Mouse (Mus musculus) CH12.LX (cell line): ENCODE results near the gene Hist1h2bh.
"Not testable (repeated sequence)": the region's sequence is repeated elsewhere in the genome, so short reads cannot be mapped to it uniquely, and the experiment has no call there.

Source experiments
- CTCF ChIP-seq, 2 experiments: IDR thresholded peaks in 1 of 2; conservative IDR thresholded peaks in 1 of 2; 2 replicates each; pipeline ENCODE4 v1.5.1; 2011 to 2012; ENCODE audit warnings: low read depth in 2 of 2, low read length in 2 of 2, improper control_type of control experiment in 1 of 2, inconsistent platforms in 1 of 2, mild to moderate bottlenecking in 1 of 2, moderate library complexity in 1 of 2
- EP300 ChIP-seq: IDR thresholded peaks from 2 replicates; pipeline ENCODE4 v1.6.1; 2011; ENCODE audit warnings: low read length, improper control_type of control experiment
- ETS1 ChIP-seq: conservative IDR thresholded peaks from 2 replicates; pipeline ENCODE4 v1.6.1; 2012; ENCODE audit warnings: low read depth, mild to moderate bottlenecking, inconsistent platforms, low read length, improper control_type of control experiment, moderate library complexity
- MXI1 ChIP-seq: IDR thresholded peaks from 2 replicates; pipeline ENCODE4 v1.6.1; 2011; ENCODE audit warnings: mild to moderate bottlenecking, low read depth, low read length, improper control_type of control experiment
- NRF1 ChIP-seq: IDR thresholded peaks from 2 replicates; pipeline ENCODE4 v1.6.1; 2014; ENCODE audit warnings: low read depth, mild to moderate bottlenecking, inconsistent platforms, low read length, improper control_type of control experiment, moderate library complexity
- POLR2A ChIP-seq: IDR thresholded peaks from 2 replicates; pipeline ENCODE4 v1.6.1; 2011; ENCODE audit warnings: low read depth, mild to moderate bottlenecking, improper control_type of control experiment, low read length

GRCm38 (mm10) chr13:23574546-23575170 is 31.5 kb upstream of the Hist1h2bh start:
- TF ChIP-seq POLR2A, result peak; percentile 85
- TF ChIP-seq EP300; CTCF (conservative IDR thresholded peaks at IDR 0.05 in 1 of 2, IDR thresholded peaks at IDR 0.05 in 1 of 2; ENCODE audit: low read depth in 2 of 2, low read length in 2 of 2); MXI1; ETS1; NRF1: not testable (repeated sequence)
